Mouse (Mus musculus) kidney, adult 18-20 months (tissue): ENCODE data around the gene 4930558C23Rik.
"Not testable (repeated sequence)": the region's sequence is repeated elsewhere in the genome, so short reads cannot be mapped to it uniquely, and the experiment has no call there.

Experiments used
- DNase-seq: peaks from one replicate; pipeline ENCODE4 v3.0.0; 2021

The 4930558C23Rik gene

GRCm38 (mm10) chr3:95370101-95370500 lies 32.5 kb downstream of the 4930558C23Rik start:
- DNase-seq, result no peak

- DNase-seq, result not testable (repeated sequence)
Measured at GRCm38 (mm10) chr3:95360276-95360675, 42.4 kb downstream of the 4930558C23Rik start.

- no peak for DNase-seq
Measured at GRCm38 (mm10) chr3:95357746-95358145, 44.9 kb downstream of the 4930558C23Rik start.

GRCm38 (mm10) chr3:95356701-95357449 lies 45.8 kb downstream of the 4930558C23Rik start, which contains the start of gene Setdb1:
TSS of gene Setdb1 (minus strand) at chr3:95357202.
- DNase-seq, result peak; percentile 94

- DNase-seq, result not testable (repeated sequence)
Measured at GRCm38 (mm10) chr3:95355911-95356544, 46.6 kb downstream of the 4930558C23Rik start.

GRCm38 (mm10) chr3:95349491-95349890 lies 53.1 kb downstream of the 4930558C23Rik start:
- DNase-seq, result no peak

GRCm38 (mm10) chr3:95348343-95348742 lies 54.3 kb downstream of the 4930558C23Rik start:
- DNase-seq, result not testable (repeated sequence)

GRCm38 (mm10) chr3:95346454-95346853 lies 56.2 kb downstream of the 4930558C23Rik start:
- no peak for DNase-seq

- DNase-seq, result not testable (repeated sequence)
Measured at GRCm38 (mm10) chr3:95343356-95344000, 59.2 kb downstream of the 4930558C23Rik start.

GRCm38 (mm10) chr3:95338251-95338650 lies 64.4 kb downstream of the 4930558C23Rik start:
- DNase-seq, result no peak

GRCm38 (mm10) chr3:95337345-95337744 lies 65.3 kb downstream of the 4930558C23Rik start:
- no peak for DNase-seq
